Mouse (Mus musculus) liver, embryonic 12.5 days (tissue): ENCODE data around the gene Adgrf3. TPM values are rescaled to one million over a fixed set of nuclear protein-coding genes. Genes with fewer than 3 reads are reported as not detected.

ENCODE experiments used
- ATAC-seq: fragments of 200-750 bp; cut with Nextera tagmentation; 2 replicates; pipeline ENCODE4 v1.8.0; 2017; ENCODE audit warnings: moderate number of reproducible peaks, mild to moderate bottlenecking, moderate library complexity
- H3K27ac ChIP-seq: fragments of 300-500 bp; sonication (generic); 2 replicates; pipeline ENCODE4 v1.5.1; 2016; ENCODE audit warnings: mild to moderate bottlenecking
- H3K27me3 ChIP-seq: fragments of 300-500 bp; sonication (generic); replicated peaks from 2 replicates; pipeline ENCODE4 v1.6.1; 2016; ENCODE audit warnings: mild to moderate bottlenecking, moderate library complexity
- H3K36me3 ChIP-seq: fragments of 300-500 bp; sonication (generic); 2 replicates; pipeline ENCODE4 v1.6.1; 2016; ENCODE audit warnings: mild to moderate bottlenecking, moderate library complexity
- H3K4me1 ChIP-seq: fragments of 300-500 bp; sonication (generic); 2 replicates; pipeline ENCODE4 v1.6.1; 2016
- H3K4me2 ChIP-seq: fragments of 300-500 bp; sonication (generic); 2 replicates; pipeline ENCODE4 v1.6.1; 2016; ENCODE audit warnings: mild to moderate bottlenecking, moderate library complexity
- H3K4me3 ChIP-seq: fragments of 300-500 bp; sonication (generic); 2 replicates; pipeline ENCODE4 v1.5.1; 2016; ENCODE audit warnings: mild to moderate bottlenecking, moderate library complexity
- H3K9ac ChIP-seq: fragments of 300-500 bp; sonication (generic); 2 replicates; pipeline ENCODE4 v1.6.1; 2016; ENCODE audit warnings: mild to moderate bottlenecking, moderate library complexity
- H3K9me3 ChIP-seq: fragments of 300-500 bp; sonication (generic); replicated peaks from 2 replicates; pipeline ENCODE4 v1.6.1; 2016; ENCODE audit warnings: mild to moderate bottlenecking, moderate library complexity
- WGBS: fragments of 180-500 bp; shearing (Covaris S2); methylation state at CpG from one replicate; pipeline ENCODE4 v1.1.7; 2016; ENCODE audit not compliant: insufficient replicate concordance; 5-methylcytosine and 5-hydroxymethylcytosine counted together
- polyA plus RNA-seq: library from polyadenylated mRNA; unstranded; fragments of >200 nt; fragmentation: Nextera tagmentation; extraction: Ambion mirVana; gene quantifications from 2 replicates; pipeline ENCODE4 v1.2.1, GENCODE M21; 2016

The Adgrf3 gene
- polyA plus RNA-seq, 1 experiment from 2014 or later = not detected

DNA sequence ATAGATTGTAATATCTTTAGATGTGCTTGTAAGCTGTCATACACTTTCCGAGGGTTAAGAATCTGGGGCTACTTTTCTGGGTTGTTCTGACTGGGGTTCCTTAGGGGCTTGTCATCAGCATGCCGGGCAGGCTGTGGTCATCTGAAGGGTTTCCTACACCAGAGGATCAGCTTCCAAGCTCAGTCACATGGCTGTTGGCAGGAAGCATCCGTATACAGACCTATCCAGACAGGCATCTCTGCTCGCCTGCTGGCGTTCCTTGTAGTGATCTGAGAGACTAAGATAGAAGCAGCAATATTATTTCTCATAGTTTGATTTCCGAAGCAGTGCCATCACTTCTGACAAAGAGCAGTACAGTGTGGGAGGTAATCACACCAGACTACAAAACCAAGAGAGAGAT, 45.9 kb downstream of the Adgrf3 start:
- Histone ChIP-seq H3K4me3 (no peak overlapping the region), H3K9ac (no peak overlapping the region)

GRCm38 (mm10) chr5:30155821-30156629, 49.5 kb downstream of the Adgrf3 start:
- 19% methylated on average over 13 of the region's 13 CpGs for WGBS
- peak overlapping the region; percentile 93 for H3K27ac ChIP-seq
- ATAC-seq = no peak

More for the DNA sequence above, 45.9 kb downstream of the Adgrf3 start:
- Histone ChIP-seq H3K4me2 (no peak overlapping the region), H3K27me3 (no peaks in the 10 kb centered on the region), H3K27ac (no peak overlapping the region), H3K9me3 (no peaks in the 10 kb centered on the region), H3K36me3 (peaks cover 21% of the 10 kb centered on the region), H3K4me1 (peaks cover 30% of the 10 kb centered on the region)
- WGBS = 70% methylated on average over 6 of the region's 6 CpGs
- ATAC-seq = no peak

DNA sequence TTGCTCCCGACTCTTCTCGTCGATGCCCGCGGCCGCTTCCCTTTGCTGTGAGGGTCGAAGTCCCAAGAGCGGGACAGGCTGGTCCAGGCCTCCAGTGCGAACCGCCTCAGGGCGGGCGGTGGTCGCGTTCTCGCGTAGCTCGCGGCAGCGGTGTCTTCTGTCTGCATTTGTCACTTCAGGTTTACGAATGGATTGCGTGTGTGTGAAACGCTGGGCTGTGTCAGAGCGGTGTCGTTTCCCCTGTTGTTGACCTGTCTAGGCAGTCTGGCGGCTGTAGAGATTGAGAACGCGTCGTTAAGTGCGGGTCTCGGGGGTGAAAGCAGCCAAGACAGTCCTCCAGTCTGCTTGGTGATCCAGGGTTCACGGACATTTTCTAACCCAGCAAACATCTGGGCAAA, 50.1 kb downstream of the Adgrf3 start:
- peak overlapping the region; percentile 79 for H3K4me2 ChIP-seq
- peaks cover 42% of the 10 kb centered on the region for H3K4me1 ChIP-seq
- no peaks in the 10 kb centered on the region for H3K9me3 ChIP-seq
- WGBS = under 1% methylated on average over 31 of the region's 31 CpGs
- ATAC-seq = peak; percentile 30
- peak overlapping the region; percentile 93 for H3K27ac ChIP-seq
- H3K4me3 ChIP-seq = peak overlapping the region; percentile 98
- H3K9ac ChIP-seq = peak overlapping the region; percentile 96
- 0 out of 2 replicates have a peak, but pooled peaks cover 7% of the 10 kb centered on the region for H3K36me3 ChIP-seq
- no peaks in the 10 kb centered on the region for H3K27me3 ChIP-seq

More at GRCm38 (mm10) chr5:30155821-30156629, 49.5 kb downstream of the Adgrf3 start:
- H3K4me1 ChIP-seq = peaks cover 42% of the 10 kb centered on the region
- H3K27me3 ChIP-seq = no peaks in the 10 kb centered on the region
- peak overlapping the region; percentile 79 for H3K4me2 ChIP-seq
- H3K9me3 ChIP-seq = no peaks in the 10 kb centered on the region
- H3K4me3 ChIP-seq = peak overlapping the region; percentile 98
- peaks cover 11% of the 10 kb centered on the region; the same call in 1 of the 2 replicates for H3K36me3 ChIP-seq
- H3K9ac ChIP-seq = peak overlapping the region; percentile 96

- no peaks in the 10 kb centered on the region for H3K9me3 ChIP-seq
- no peaks in the 10 kb centered on the region for H3K27me3 ChIP-seq
- peak within 1 kb of the TSS; percentile 93 for H3K27ac ChIP-seq
- ATAC-seq = peak; percentile 89
- WGBS = under 1% methylated on average over 53 of the region's 53 CpGs
- H3K4me1 ChIP-seq = peaks cover 42% of the 10 kb centered on the region
- peak within 1 kb of the TSS; percentile 98 for H3K4me3 ChIP-seq
- peak within 1 kb of the TSS; percentile 79 for H3K4me2 ChIP-seq
- H3K36me3 ChIP-seq = peaks cover 5% of the 10 kb centered on the region; the same call in 1 of the 2 replicates
- peak within 1 kb of the TSS; percentile 96 for H3K9ac ChIP-seq
Measured at GRCm38 (mm10) chr5:30154474-30155394, 50.8 kb downstream of the Adgrf3 start, which contains the start of the genes Hadha and Hadhb. Hadha (minus strand) TSS chr5:30155162. Hadhb (plus strand) TSS chr5:30155248.

DNA sequence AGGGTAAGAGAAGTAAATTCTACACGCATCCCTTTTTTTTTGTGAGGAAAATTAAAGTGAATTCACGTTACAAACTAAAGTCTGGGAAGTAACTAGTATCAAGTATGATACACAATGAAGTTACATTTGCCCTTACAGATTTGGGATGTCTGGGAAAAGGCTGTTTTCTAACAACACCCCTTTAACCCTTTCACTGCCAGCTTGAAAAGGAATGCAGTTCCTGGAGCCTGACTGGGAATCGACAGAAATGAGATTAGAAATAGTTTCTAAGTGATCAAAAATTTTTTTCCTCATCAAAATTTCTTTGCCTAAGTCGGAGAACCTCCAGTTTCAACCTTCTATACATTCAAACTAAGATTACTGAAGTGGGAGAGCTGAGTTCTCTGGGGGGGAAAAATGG, 51.5 kb downstream of the Adgrf3 start:
- Histone ChIP-seq H3K4me2 (peak overlapping the region; percentile 79), H3K36me3 (peaks cover 9% of the 10 kb centered on the region; the same call in 1 of the 2 replicates), H3K9me3 (no peaks in the 10 kb centered on the region), H3K4me3 (peak overlapping the region; percentile 98), H3K4me1 (peaks cover 39% of the 10 kb centered on the region), H3K27ac (peak overlapping the region; percentile 93), H3K9ac (peak overlapping the region; percentile 96), H3K27me3 (no peaks in the 10 kb centered on the region)
- WGBS = 19% methylated on average over 4 of the region's 4 CpGs
- ATAC-seq = no peak

- Histone ChIP-seq H3K27ac (no peak overlapping the region), H3K9me3 (no peaks in the 10 kb centered on the region), H3K36me3 (peaks cover 14% of the 10 kb centered on the region; the same call in 1 of the 2 replicates), H3K4me2 (peak overlapping the region; percentile 48), H3K9ac (peak overlapping the region; percentile 27; the same call in 1 of the 2 replicates), H3K4me3 (no peak overlapping the region), H3K27me3 (no peaks in the 10 kb centered on the region), H3K4me1 (peaks cover 38% of the 10 kb centered on the region)
- no peak for ATAC-seq
- WGBS = 89% methylated on average over 2 of the region's 2 CpGs
Measured at GRCm38 (mm10) chr5:30153222-30153621, 52.3 kb downstream of the Adgrf3 start.

DNA sequence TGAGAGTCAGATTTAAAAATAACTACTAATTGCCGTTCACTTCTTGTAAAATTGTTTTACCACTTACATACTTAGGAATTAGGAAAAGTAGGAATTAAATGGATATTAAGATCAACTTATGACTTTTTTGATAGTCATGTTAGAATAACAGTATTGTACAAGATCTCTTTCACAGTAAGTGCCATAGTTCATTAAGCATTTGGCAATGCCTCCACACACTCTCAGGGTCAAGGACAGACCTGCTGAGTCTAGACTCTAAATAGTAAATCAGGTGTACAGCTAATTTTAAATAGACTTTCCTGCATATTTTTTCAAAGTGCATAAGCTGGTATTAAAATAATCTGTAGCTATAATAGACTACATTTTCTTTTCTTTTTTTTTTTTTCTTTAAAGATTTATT, 53.1 kb downstream of the Adgrf3 start:
- no peak overlapping the region for H3K4me3 ChIP-seq
- H3K9ac ChIP-seq = no peak overlapping the region
- H3K4me1 ChIP-seq = peaks cover 30% of the 10 kb centered on the region
- H3K9me3 ChIP-seq = no peaks in the 10 kb centered on the region
- peaks cover 15% of the 10 kb centered on the region for H3K36me3 ChIP-seq
- ATAC-seq = no peak
- no peaks in the 10 kb centered on the region for H3K27me3 ChIP-seq
- H3K27ac ChIP-seq = no peak overlapping the region
- WGBS = 87% methylated on average over 1 of the region's 1 CpGs
- H3K4me2 ChIP-seq = no peak overlapping the region

GRCm38 (mm10) chr5:30152007-30152406, 53.5 kb downstream of the Adgrf3 start:
- Histone ChIP-seq H3K9ac (no peak overlapping the region), H3K4me3 (no peak overlapping the region), H3K27me3 (no peaks in the 10 kb centered on the region), H3K9me3 (no peaks in the 10 kb centered on the region), H3K36me3 (peaks cover 19% of the 10 kb centered on the region), H3K27ac (no peak overlapping the region), H3K4me1 (peaks cover 28% of the 10 kb centered on the region), H3K4me2 (no peak overlapping the region; the same call in 1 of the 2 replicates)
- no peak for ATAC-seq
- whole genome bisulfite sequencing = 78% methylated on average over 4 of the region's 4 CpGs

- H3K4me1 ChIP-seq = peaks cover 9% of the 10 kb centered on the region
- no peak overlapping the region for H3K27ac ChIP-seq
- H3K9ac ChIP-seq = no peak overlapping the region
- H3K4me2 ChIP-seq = no peak overlapping the region
- ATAC-seq = no peak
- H3K4me3 ChIP-seq = no peak overlapping the region
- WGBS = 70% methylated on average over 5 of the region's 5 CpGs
- H3K36me3 ChIP-seq = peaks cover 55% of the 10 kb centered on the region
- H3K9me3 ChIP-seq = no peaks in the 10 kb centered on the region
- H3K27me3 ChIP-seq = no peaks in the 10 kb centered on the region
Measured at GRCm38 (mm10) chr5:30148133-30148920, 57.2 kb downstream of the Adgrf3 start.

- Histone ChIP-seq H3K4me3 (no peak overlapping the region), H3K27ac (no peak overlapping the region), H3K9ac (no peak overlapping the region), H3K4me2 (no peak overlapping the region), H3K4me1 (peaks cover 4% of the 10 kb centered on the region), H3K27me3 (no peaks in the 10 kb centered on the region), H3K36me3 (peaks cover 73% of the 10 kb centered on the region), H3K9me3 (no peaks in the 10 kb centered on the region)
- 87% methylated on average over 6 of the region's 6 CpGs for WGBS
- ATAC-seq = no peak
Measured at GRCm38 (mm10) chr5:30146526-30146925, 59.0 kb downstream of the Adgrf3 start.
